Mouse (Mus musculus) kidney, adult 2 months (tissue): ENCODE measurements around the gene Nectin2.

Experiments used
- CTCF ChIP-seq: fragments of 200-500 bp; conservative IDR thresholded peaks from 2 replicates; pipeline ENCODE4 v1.5.1; 2011; ENCODE audit warnings: low read depth, mild to moderate bottlenecking, control low read depth, low read length, moderate library complexity, mixed read lengths; ENCODE audit not compliant: insufficient read depth, insufficient read length
- POLR2A ChIP-seq: fragments of 200-500 bp; IDR thresholded peaks from one replicate; pipeline ENCODE4 v1.6.1; 2011; ENCODE audit warnings: low read depth, low read length, control low read depth

DNA sequence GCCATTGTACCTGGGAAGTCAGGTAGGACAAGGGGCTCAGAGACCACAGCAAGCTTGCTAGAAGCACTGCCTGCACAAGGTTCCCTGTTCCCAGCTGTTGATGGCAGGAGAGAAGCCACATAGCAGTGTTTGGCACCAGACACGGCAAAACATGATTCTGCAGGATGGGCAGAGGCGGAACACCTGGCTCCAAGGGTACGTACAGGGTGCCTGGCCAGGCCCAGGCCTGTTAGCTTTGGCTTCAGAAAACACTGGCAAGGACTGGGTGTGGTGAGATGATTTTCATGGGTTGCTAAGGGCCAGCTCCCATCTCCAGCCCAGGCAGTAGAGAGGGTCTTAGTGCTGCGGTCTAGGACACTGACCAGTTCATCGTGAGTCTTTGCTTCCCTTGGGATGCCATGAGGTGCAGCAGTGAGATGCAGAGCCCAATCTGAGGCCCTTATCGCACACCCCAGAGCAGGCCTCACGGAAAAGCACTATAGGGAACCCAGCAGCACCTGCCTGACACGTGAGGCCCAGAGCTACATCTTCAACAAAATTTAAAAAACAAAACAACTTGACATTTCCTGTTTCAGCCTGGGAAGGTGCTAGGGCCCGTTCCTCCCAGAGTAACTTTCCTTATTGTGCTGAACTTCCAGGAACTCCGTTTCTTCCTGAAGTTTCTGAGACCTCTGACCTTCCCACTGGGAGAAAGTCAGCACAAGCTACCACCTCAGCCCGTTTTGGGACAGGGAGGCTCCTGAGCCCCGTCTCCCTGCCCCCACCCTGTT, 49.8 kb downstream of the Nectin2 start:
- TF ChIP-seq POLR2A = no peak
- no peak for TF ChIP-seq CTCF
